In genomic region chr5:120673626-120674025, GRCm38 (mm10) we compare ENCODE assay signal across 8 mouse cellular contexts. TPM values are rescaled to one million over a fixed set of nuclear protein-coding genes. Genes with fewer than 3 reads are reported as not detected.
DNase-seq lines count a peak whose midpoint lies in the region; ATAC-seq lines count a peak whose summit lies in the region.

No protein-coding gene starts in this region.

- 7% methylated on average over 12 of the region's 12 CpGs for WGBS in liver, embryonic 13.5 days (ENCODE audit: insufficient replicate concordance)

- DNase-seq in ovary, postnatal 36 days (ENCODE audit: low spot score): peak; percentile 58
- no peak for DNase-seq in ovary, adult 18-20 months (ENCODE audit: low spot score)
- peak; percentile 63 for DNase-seq in adipocyte (ENCODE audit: low spot score)
- peak; percentile 41 for DNase-seq in liver, embryonic 13.5 days
- DNase-seq in right cerebral cortex, adult 2 months (ENCODE audit: low spot score in 2 of 2): peak; percentile 79 to 84
- peak; percentile 33 for DNase-seq in yolk sac, embryonic 10.5 days (ENCODE audit: low spot score)

- H3K4me2 ChIP-seq in liver, embryonic 13.5 days: no peak overlapping the region

- H3K9me3 ChIP-seq in liver, embryonic 13.5 days (replicated peaks): no peaks in the 10 kb centered on the region

- peak; percentile 78 for ATAC-seq in common myeloid progenitor, adult 5-6 weeks (replicated peaks; ENCODE audit: low read depth, poor library complexity, severe bottlenecking)
- ATAC-seq in hematopoietic stem cell, adult 5-6 weeks (replicated peaks in 1 of 2; ENCODE audit: insufficient read depth in 1 of 2, low FRiP score in 2 of 2, low TSS enrichment in 1 of 2, low read depth in 1 of 2, poor library complexity in 2 of 2, severe bottlenecking in 2 of 2): peak; percentile 51 to 61; a peak in 3 of 4 replicates
- ATAC-seq in liver, embryonic 13.5 days (ENCODE audit: low read depth): no peak

- H3K27ac ChIP-seq in liver, embryonic 13.5 days: no peak overlapping the region

- no peak overlapping the region for H3K4me3 ChIP-seq in liver, embryonic 13.5 days (replicated peaks)

- H3K27me3 ChIP-seq in liver, embryonic 13.5 days: no peaks in the 10 kb centered on the region; the same call in 1 of the 2 replicates

- H3K9ac ChIP-seq in liver, embryonic 13.5 days: no peak overlapping the region

- H3K4me1 ChIP-seq in liver, embryonic 13.5 days (replicated peaks): no peaks in the 10 kb centered on the region

- H3K36me3 ChIP-seq in liver, embryonic 13.5 days: no peaks in the 10 kb centered on the region

RNA-seq across cellular contexts. Expression of gene Rasal1, which starts 25.0 kb away (rescaled TPM):
- 1.0 and 1.1 TPM in 2 replicates for total RNA-seq in common myeloid progenitor, adult 5-6 weeks (2017)
- total RNA-seq in hematopoietic stem cell, adult 5-6 weeks (2017): 2.9 and 3.4 TPM in 2 replicates
- polyA plus RNA-seq in liver, embryonic 13.5 days (2015; fragmentation: Nextera tagmentation; extraction: Ambion mirVana): 0.18 and 0.22 TPM in 2 replicates

RNA-seq across cellular contexts. Expression of gene Dtx1, which starts 38.1 kb away (rescaled TPM):
- not detected in 2 replicates for total RNA-seq in common myeloid progenitor, adult 5-6 weeks (2017)
- total RNA-seq in hematopoietic stem cell, adult 5-6 weeks (2017): not detected in 2 replicates
- polyA plus RNA-seq in liver, embryonic 13.5 days (2015; fragmentation: Nextera tagmentation; extraction: Ambion mirVana): 0.21 and 0.53 TPM in 2 replicates

RNA-seq across cellular contexts. Expression of gene Cfap73, which starts 39.6 kb away (rescaled TPM):
- not detected in 2 replicates for total RNA-seq in common myeloid progenitor, adult 5-6 weeks (2017)
- total RNA-seq in hematopoietic stem cell, adult 5-6 weeks (2017): not detected in 2 replicates
- not detected in 2 replicates for polyA plus RNA-seq in liver, embryonic 13.5 days (2015; fragmentation: Nextera tagmentation; extraction: Ambion mirVana)
